Mouse (Mus musculus): ENCODE measurements at regions not wholly inside any gene's neighbourhood (a gene's known extent, or its start where the extent isn't known, plus 50 kb on each side); places are given as distances from the start of the nearest gene placed in this dataset.
A peak's percentile ranks its signal among the peaks of the same experiment; 100 is the strongest.

- DNase-seq (ENCODE audit: low spot score in 2 of 2): no peak
Observed at GRCm38 (mm10) chr13:107904851-107905250, 139.4 kb upstream of the Smim15 start.

GRCm38 (mm10) chr13:107904051-107904740, 140.1 kb upstream of the Smim15 start:
- no peak for DNase-seq (ENCODE audit: low spot score in 2 of 2)

GRCm38 (mm10) chr13:107903150-107903959, 140.9 kb upstream of the Smim15 start:
- no peak for DNase-seq (ENCODE audit: low spot score in 2 of 2)

- no peak for DNase-seq (ENCODE audit: low spot score in 2 of 2)
Observed at GRCm38 (mm10) chr13:107902800-107903149, 141.5 kb upstream of the Smim15 start.

GRCm38 (mm10) chr13:107899600-107900229, 144.5 kb upstream of the Smim15 start:
- no peak for DNase-seq (ENCODE audit: low spot score in 2 of 2)

GRCm38 (mm10) chr13:107897646-107898045, 146.6 kb upstream of the Smim15 start:
- DNase-seq (ENCODE audit: low spot score in 2 of 2): no peak

GRCm38 (mm10) chr13:107897184-107897583, 147.1 kb upstream of the Smim15 start:
- DNase-seq (ENCODE audit: low spot score in 2 of 2): no peak

- DNase-seq (ENCODE audit: low spot score in 2 of 2): no peak
Observed at GRCm38 (mm10) chr13:107893581-107894183, 150.6 kb upstream of the Smim15 start.

- no peak for DNase-seq (ENCODE audit: low spot score in 2 of 2)
Observed at GRCm38 (mm10) chr13:107893081-107893480, 151.2 kb upstream of the Smim15 start.

- DNase-seq (ENCODE audit: low spot score in 2 of 2): no peak
Observed at GRCm38 (mm10) chr13:107891946-107892345, 152.3 kb upstream of the Smim15 start.

GRCm38 (mm10) chr13:107890866-107891821, 153.1 kb upstream of the Smim15 start:
- peak in 1 of 2 experiments; percentile 51 for DNase-seq (ENCODE audit: low spot score in 2 of 2)

GRCm38 (mm10) chr13:107889985-107890865, 154.0 kb upstream of the Smim15 start:
- DNase-seq (ENCODE audit: low spot score in 2 of 2): peak; percentile 98 to 99

GRCm38 (mm10) chr13:107889588-107889984, 154.7 kb upstream of the Smim15 start:
- peak in 1 of 2 experiments; percentile 32 for DNase-seq (ENCODE audit: low spot score in 2 of 2)

GRCm38 (mm10) chr13:107888571-107889451, 155.4 kb upstream of the Smim15 start:
- DNase-seq (ENCODE audit: low spot score in 2 of 2): peak; percentile 32 to 38

GRCm38 (mm10) chr13:107888231-107888555, 156.1 kb upstream of the Smim15 start:
- DNase-seq (ENCODE audit: low spot score in 2 of 2): no peak

GRCm38 (mm10) chr13:107887366-107888230, 156.6 kb upstream of the Smim15 start:
- no peak for DNase-seq (ENCODE audit: low spot score in 2 of 2)

- no peak for DNase-seq (ENCODE audit: low spot score in 2 of 2)
Observed at GRCm38 (mm10) chr13:107884836-107885235, 159.4 kb upstream of the Smim15 start.

GRCm38 (mm10) chr13:107882337-107882736, 161.9 kb upstream of the Smim15 start:
- no peak for DNase-seq (ENCODE audit: low spot score in 2 of 2)
